Mouse (Mus musculus) brain, adult 10 weeks (tissue): Measurements from ENCODE around the gene Smad5. TPM values are rescaled to one million over a fixed set of nuclear protein-coding genes. Genes with fewer than 3 reads are reported as not detected.

Source experiments
- polyA plus RNA-seq: library from polyadenylated mRNA; stranded (reverse); fragments of 350-450 nt; fragmentation: Illumina TruSeq; extraction: RNeasy Lipid Tissue Mini Kit (QIAGEN cat#74804); gene quantifications from one replicate; pipeline ENCODE4 v1.2.3, GENCODE M21; 2015; ENCODE audit warnings: low read depth, low replicate concordance

Smad5 gene
- polyA plus RNA-seq, result 15.8 TPM

DNA sequence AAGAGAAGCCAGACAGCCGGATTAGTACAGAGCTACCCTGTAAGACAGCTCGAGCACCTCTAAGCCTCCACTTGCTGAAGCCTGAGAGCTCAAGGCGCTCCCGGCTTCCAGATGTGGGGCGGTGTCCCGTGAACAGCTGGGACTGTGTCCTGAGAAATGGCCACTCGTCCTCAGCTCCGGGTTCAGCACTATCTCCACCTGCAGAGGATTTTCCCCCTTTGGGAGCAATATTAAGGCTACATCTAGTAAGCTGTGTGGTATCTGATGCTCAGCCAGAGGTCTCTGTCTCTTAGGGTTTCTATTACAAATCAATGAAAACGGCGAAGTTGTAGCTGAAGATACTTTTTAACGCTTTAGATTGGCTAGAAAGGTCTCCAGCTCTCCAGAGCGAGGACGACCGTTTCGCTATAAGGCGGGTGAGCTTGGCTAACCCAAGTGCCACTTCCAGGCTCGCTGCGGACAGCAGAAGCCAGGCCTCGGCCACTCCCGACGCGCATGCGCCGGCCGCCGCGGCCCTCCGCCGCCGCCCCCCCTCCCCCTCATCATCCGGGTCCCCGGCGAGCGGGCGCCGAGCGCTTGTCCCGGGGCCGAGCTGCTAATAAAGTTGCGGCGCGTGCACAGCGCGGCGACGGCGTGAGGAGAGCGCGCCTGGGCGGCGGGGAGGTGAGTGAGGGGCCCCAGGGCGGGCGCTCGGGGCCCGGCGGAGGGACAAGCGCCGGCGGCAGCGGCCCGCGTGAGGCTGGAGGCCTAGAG is at the start of gene Smad5:
Gene Smad5, plus strand, starts transcription at position 542 of the 753 bp plus-strand sequence.

DNA sequence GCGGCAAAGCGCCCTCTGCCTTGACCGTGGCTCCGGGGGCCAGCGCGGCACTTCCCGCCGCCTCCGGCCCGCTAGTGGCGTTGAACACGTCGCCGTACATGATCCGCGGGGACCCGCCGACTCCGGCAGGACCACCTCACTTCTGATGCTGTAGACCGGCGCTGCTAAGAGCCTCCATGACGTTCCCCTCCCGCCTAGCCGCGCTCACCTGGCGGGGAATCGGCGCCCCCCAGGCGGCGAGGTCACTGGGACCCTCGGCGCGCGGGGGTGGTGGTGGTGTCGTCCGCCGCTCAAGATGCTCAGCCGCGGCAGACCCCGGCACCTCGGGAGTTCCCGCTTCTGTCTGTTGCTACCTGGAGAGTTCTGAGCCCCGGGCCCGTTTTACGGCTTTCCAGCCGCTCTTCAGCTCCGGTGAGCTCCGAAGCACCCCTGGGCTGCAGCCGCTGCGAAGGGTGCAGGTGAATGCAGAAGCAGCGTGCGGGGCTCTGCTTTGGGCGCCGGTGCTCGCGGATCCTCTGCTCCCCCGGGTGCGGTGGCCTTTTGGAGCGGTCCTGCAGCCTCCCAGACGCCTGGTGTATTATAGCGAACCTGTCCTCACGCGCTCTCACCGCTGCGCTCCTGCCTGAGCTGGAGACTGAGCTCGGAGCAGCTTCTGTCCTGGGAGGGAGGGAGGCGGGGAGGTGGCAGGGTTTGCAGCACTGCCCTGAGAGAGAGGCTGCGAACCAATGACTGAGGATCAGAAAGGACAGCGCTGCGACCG is 50.6 kb downstream of the Smad5 start, which contains the start of gene Gm45623:
Gene Gm45623, minus strand, starts transcription at position 636 of the 760 bp plus-strand sequence.

Other genes with a start within 250 kb of the Smad5 start
- not detected for gene Il9, start 220.8 kb upstream of the Smad5 start, polyA plus RNA-seq
- 8.6 TPM for gene Fbxl21, start 180.5 kb upstream of the Smad5 start, polyA plus RNA-seq
- not detected for gene Lect2, start 154.5 kb upstream of the Smad5 start, polyA plus RNA-seq
- 4.1 TPM for gene Tgfbi, start 93.5 kb upstream of the Smad5 start, polyA plus RNA-seq
- gene Gm45623, start 50.8 kb downstream of the Smad5 start, polyA plus RNA-seq, result 6.8 TPM
- 2.4 TPM for gene Trpc7, start 193.0 kb downstream of the Smad5 start, polyA plus RNA-seq